Mouse (Mus musculus): ENCODE measurements around the gene Cryzl1.

- no peak for TF ChIP-seq CTCF (IDR thresholded peaks at IDR 0.05)
- TF ChIP-seq EP300 (IDR thresholded peaks at IDR 0.05) = no peak
Observed at GRCm38 (mm10) chr16:91674500-91674899, 54.3 kb downstream of the Cryzl1 start.
